Mouse (Mus musculus) midbrain, embryonic 16.5 days (tissue): Measurements from ENCODE around the gene Sec62. TPM values are rescaled to one million over a fixed set of nuclear protein-coding genes. Genes with fewer than 3 reads are reported as not detected.

ENCODE experiments used
- ATAC-seq: fragments of 200-750 bp; cut with Nextera tagmentation; 2 replicates; pipeline ENCODE4 v1.8.0; 2017; ENCODE audit warnings: moderate TSS enrichment
- H3K27ac ChIP-seq: fragments of 300-500 bp; sonication (generic); 2 replicates; pipeline ENCODE4 v1.5.1; 2014; ENCODE audit warnings: mild to moderate bottlenecking, low read length, mixed read lengths
- H3K27me3 ChIP-seq: fragments of 300-500 bp; sonication (generic); 2 replicates; pipeline ENCODE4 v1.6.1; 2014; ENCODE audit warnings: low read depth, low read length, mixed read lengths; ENCODE audit not compliant: control insufficient read depth, insufficient read depth
- H3K36me3 ChIP-seq: fragments of 300-500 bp; sonication (generic); 2 replicates; pipeline ENCODE4 v1.6.1; 2014; ENCODE audit warnings: mild to moderate bottlenecking, low read length, moderate library complexity, mixed read lengths; ENCODE audit not compliant: control insufficient read depth, insufficient read depth
- H3K4me1 ChIP-seq: fragments of 300-500 bp; sonication (generic); 2 replicates; pipeline ENCODE4 v1.6.1; 2014; ENCODE audit warnings: mild to moderate bottlenecking, low read length, mixed read lengths; ENCODE audit not compliant: control insufficient read depth, insufficient read depth
- H3K4me2 ChIP-seq: fragments of 300-500 bp; sonication (generic); 2 replicates; pipeline ENCODE4 v1.6.1; 2014; ENCODE audit warnings: mild to moderate bottlenecking, low read length, mixed read lengths
- H3K4me3 ChIP-seq: fragments of 300-500 bp; sonication (generic); 2 replicates; pipeline ENCODE4 v1.5.1; 2014; ENCODE audit warnings: low read depth, mild to moderate bottlenecking, low read length, moderate library complexity, mixed read lengths
- H3K9ac ChIP-seq: fragments of 300-500 bp; sonication (generic); 2 replicates; pipeline ENCODE4 v1.6.1; 2014; ENCODE audit warnings: low read depth, low read length, mixed read lengths
- H3K9me3 ChIP-seq: fragments of 300-500 bp; sonication (generic); replicated peaks from 2 replicates; pipeline ENCODE4 v1.6.1; 2014; ENCODE audit warnings: mild to moderate bottlenecking, low read length, mixed read lengths; ENCODE audit not compliant: control insufficient read depth, poor library complexity, severe bottlenecking
- WGBS: fragments of 180-500 bp; shearing (Covaris S2); extraction: QIAGEN DNeasy Blood & Tissue Kit; methylation state at CpG from one replicate; pipeline ENCODE4 v1.1.7; 2014; 5-methylcytosine and 5-hydroxymethylcytosine counted together
- polyA plus RNA-seq: library from polyadenylated mRNA; unstranded; fragments of >200 nt; fragmentation: Nextera tagmentation; extraction: Ambion mirVana; gene quantifications from 2 replicates; pipeline ENCODE4 v1.2.1, GENCODE M21; 2015

Sec62 gene
- polyA plus RNA-seq, 1 experiment from 2014 or later = 82.8 TPM

GRCm38 (mm10) chr3:30769755-30770515, 22.7 kb upstream of the Sec62 start:
- Histone ChIP-seq H3K27ac (no peak overlapping the region), H3K27me3 (no peaks in the 10 kb centered on the region), H3K4me2 (no peak overlapping the region), H3K4me3 (no peak overlapping the region), H3K9me3 (no peaks in the 10 kb centered on the region), H3K36me3 (no peaks in the 10 kb centered on the region), H3K9ac (no peak overlapping the region), H3K4me1 (no peaks in the 10 kb centered on the region)
- no peak for ATAC-seq
- WGBS = 73% methylated on average over 10 of the region's 10 CpGs

- no peak for ATAC-seq
- H3K27me3 ChIP-seq = no peaks in the 10 kb centered on the region
- WGBS = 96% methylated on average over 1 of the region's 1 CpGs
- no peak overlapping the region for H3K27ac ChIP-seq
- H3K4me1 ChIP-seq = no peaks in the 10 kb centered on the region
- no peak overlapping the region for H3K4me2 ChIP-seq
- H3K4me3 ChIP-seq = no peak overlapping the region
- no peaks in the 10 kb centered on the region for H3K9me3 ChIP-seq
- no peaks in the 10 kb centered on the region for H3K36me3 ChIP-seq
- H3K9ac ChIP-seq = no peak overlapping the region
These were observed 21.1 kb upstream of the Sec62 start for GRCm38 (mm10) chr3:30771560-30771959.

GRCm38 (mm10) chr3:30772631-30773030, 20.0 kb upstream of the Sec62 start:
- ATAC-seq = no peak
- Histone ChIP-seq H3K4me2 (no peak overlapping the region), H3K9ac (no peak overlapping the region), H3K27ac (no peak overlapping the region), H3K9me3 (no peaks in the 10 kb centered on the region), H3K4me1 (no peaks in the 10 kb centered on the region), H3K36me3 (no peaks in the 10 kb centered on the region), H3K27me3 (no peaks in the 10 kb centered on the region), H3K4me3 (no peak overlapping the region)
- 70% methylated on average over 4 of the region's 4 CpGs for WGBS

GRCm38 (mm10) chr3:30774677-30775076, 18.0 kb upstream of the Sec62 start:
- Histone ChIP-seq H3K27ac (no peak overlapping the region), H3K9ac (no peak overlapping the region), H3K36me3 (no peaks in the 10 kb centered on the region), H3K4me2 (no peak overlapping the region), H3K4me1 (no peaks in the 10 kb centered on the region), H3K9me3 (no peaks in the 10 kb centered on the region), H3K27me3 (no peaks in the 10 kb centered on the region), H3K4me3 (no peak overlapping the region)
- no peak for ATAC-seq
- WGBS = 91% methylated on average over 5 of the region's 5 CpGs

- Histone ChIP-seq H3K27me3 (no peaks in the 10 kb centered on the region), H3K36me3 (no peaks in the 10 kb centered on the region), H3K4me3 (no peak overlapping the region), H3K9ac (no peak overlapping the region), H3K27ac (no peak overlapping the region), H3K4me1 (no peaks in the 10 kb centered on the region), H3K9me3 (no peaks in the 10 kb centered on the region), H3K4me2 (no peak overlapping the region)
- WGBS = 77% methylated on average over 5 of the region's 5 CpGs
- ATAC-seq = no peak
These were observed 14.7 kb upstream of the Sec62 start for GRCm38 (mm10) chr3:30777984-30778383.

- Histone ChIP-seq H3K4me1 (no peaks in the 10 kb centered on the region; the same call in 1 of the 2 replicates), H3K9me3 (no peaks in the 10 kb centered on the region), H3K4me2 (no peak overlapping the region), H3K9ac (no peak overlapping the region), H3K27me3 (no peaks in the 10 kb centered on the region), H3K4me3 (no peak overlapping the region), H3K36me3 (no peaks in the 10 kb centered on the region), H3K27ac (no peak overlapping the region)
- no peak for ATAC-seq
- WGBS = 30% methylated on average over 5 of the region's 5 CpGs
These were observed 4.1 kb upstream of the Sec62 start for GRCm38 (mm10) chr3:30788531-30788930.

- no peaks in the 10 kb centered on the region for H3K27me3 ChIP-seq
- no peaks in the 10 kb centered on the region for H3K36me3 ChIP-seq
- peak overlapping the region; percentile 95 for H3K27ac ChIP-seq
- peak overlapping the region; percentile 79 for H3K4me3 ChIP-seq
- WGBS = under 1% methylated on average over 65 of the region's 75 CpGs
- H3K4me1 ChIP-seq = peaks cover 8% of the 10 kb centered on the region
- H3K9ac ChIP-seq = peak overlapping the region; percentile 98
- ATAC-seq = peak; percentile 89
- peak overlapping the region; percentile 58 for H3K4me2 ChIP-seq
- H3K9me3 ChIP-seq = no peaks in the 10 kb centered on the region
These were observed 937 bp downstream of the Sec62 start for GRCm38 (mm10) chr3:30793403-30794221.

GRCm38 (mm10) chr3:30802171-30802570, 9.5 kb downstream of the Sec62 start:
- no peaks in the 10 kb centered on the region for H3K27me3 ChIP-seq
- no peak overlapping the region for H3K9ac ChIP-seq
- no peak overlapping the region for H3K27ac ChIP-seq
- ATAC-seq = no peak
- peaks cover 10% of the 10 kb centered on the region; the same call in 1 of the 2 replicates for H3K36me3 ChIP-seq
- WGBS = 96% methylated on average over 3 of the region's 3 CpGs
- no peaks in the 10 kb centered on the region for H3K4me1 ChIP-seq
- H3K4me3 ChIP-seq = no peak overlapping the region
- H3K9me3 ChIP-seq = no peaks in the 10 kb centered on the region
- H3K4me2 ChIP-seq = no peak overlapping the region

- H3K4me3 ChIP-seq = no peak overlapping the region
- no peak overlapping the region for H3K27ac ChIP-seq
- H3K4me1 ChIP-seq = no peaks in the 10 kb centered on the region
- no peak overlapping the region for H3K9ac ChIP-seq
- no peak for ATAC-seq
- H3K36me3 ChIP-seq = peaks cover 28% of the 10 kb centered on the region
- 70% methylated on average over 3 of the region's 3 CpGs for WGBS
- no peaks in the 10 kb centered on the region for H3K27me3 ChIP-seq
- no peaks in the 10 kb centered on the region for H3K9me3 ChIP-seq
- no peak overlapping the region for H3K4me2 ChIP-seq
These were observed 20.2 kb downstream of the Sec62 start for GRCm38 (mm10) chr3:30812881-30813280.
